Mouse (Mus musculus): ENCODE results near the gene Kcnip4.

Kcnip4 gene

GRCm38 (mm10) chr5:49524394-49525241, at the start of gene Kcnip4:
Gene Kcnip4 (minus strand): TSS chr5:49524907.
- no peak for DNase-seq (ENCODE audit: low spot score in 2 of 2)

GRCm38 (mm10) chr5:49571876-49572275, 47.2 kb upstream of the Kcnip4 start:
- no peak for DNase-seq (ENCODE audit: low spot score in 2 of 2)

- DNase-seq (ENCODE audit: low spot score in 2 of 2), result no peak
These were observed 39.0 kb upstream of the Kcnip4 start for GRCm38 (mm10) chr5:49563751-49564150.

GRCm38 (mm10) chr5:49557436-49557835, 32.7 kb upstream of the Kcnip4 start:
- DNase-seq (ENCODE audit: low spot score in 2 of 2), result no peak

- no peak for DNase-seq (ENCODE audit: low spot score in 2 of 2)
These were observed 23.2 kb upstream of the Kcnip4 start for GRCm38 (mm10) chr5:49547884-49548283.

- DNase-seq (ENCODE audit: low spot score in 2 of 2), result no peak
These were observed 4.7 kb upstream of the Kcnip4 start for GRCm38 (mm10) chr5:49529362-49529761.

GRCm38 (mm10) chr5:49525242-49525612, 520 bp upstream of the Kcnip4 start:
- no peak for DNase-seq (ENCODE audit: low spot score in 2 of 2)

- DNase-seq (ENCODE audit: low spot score in 2 of 2), result no peak
These were observed 712 bp downstream of the Kcnip4 start for GRCm38 (mm10) chr5:49523997-49524393.

GRCm38 (mm10) chr5:49522986-49523385, 1.7 kb downstream of the Kcnip4 start:
- DNase-seq (ENCODE audit: low spot score in 2 of 2), result no peak

GRCm38 (mm10) chr5:49498743-49499142, 26.0 kb downstream of the Kcnip4 start:
- DNase-seq (ENCODE audit: low spot score in 2 of 2), result no peak

- no peak for DNase-seq (ENCODE audit: low spot score in 2 of 2)
These were observed 37.4 kb downstream of the Kcnip4 start for GRCm38 (mm10) chr5:49487270-49487669.

- no peak for DNase-seq (ENCODE audit: low spot score in 2 of 2)
These were observed 54.0 kb downstream of the Kcnip4 start for GRCm38 (mm10) chr5:49470738-49471137.

- DNase-seq (ENCODE audit: low spot score in 2 of 2), result no peak
These were observed 63.9 kb downstream of the Kcnip4 start for GRCm38 (mm10) chr5:49460643-49461276.

GRCm38 (mm10) chr5:49453100-49453499, 71.6 kb downstream of the Kcnip4 start:
- no peak for DNase-seq (ENCODE audit: low spot score in 2 of 2)

GRCm38 (mm10) chr5:49451295-49451694, 73.4 kb downstream of the Kcnip4 start:
- DNase-seq (ENCODE audit: low spot score in 2 of 2), result no peak

- DNase-seq (ENCODE audit: low spot score in 2 of 2), result no peak
These were observed 73.8 kb downstream of the Kcnip4 start for GRCm38 (mm10) chr5:49450876-49451275.

- DNase-seq (ENCODE audit: low spot score in 2 of 2), result no peak
These were observed 87.5 kb downstream of the Kcnip4 start for GRCm38 (mm10) chr5:49437236-49437635.

GRCm38 (mm10) chr5:49427689-49428088, 97.0 kb downstream of the Kcnip4 start:
- no peak for DNase-seq (ENCODE audit: low spot score in 2 of 2)

GRCm38 (mm10) chr5:49419707-49420106, 105.0 kb downstream of the Kcnip4 start:
- no peak for DNase-seq (ENCODE audit: low spot score in 2 of 2)

- DNase-seq (ENCODE audit: low spot score in 2 of 2), result no peak
These were observed 116.4 kb downstream of the Kcnip4 start for GRCm38 (mm10) chr5:49408351-49408750.

GRCm38 (mm10) chr5:49370543-49371076, 154.1 kb downstream of the Kcnip4 start:
- DNase-seq (ENCODE audit: low spot score in 2 of 2), result no peak

- DNase-seq (ENCODE audit: low spot score in 2 of 2), result no peak
These were observed 155.9 kb downstream of the Kcnip4 start for GRCm38 (mm10) chr5:49368636-49369423.

All from urinary bladder, postnatal 36 days (tissue).